Mouse (Mus musculus): ENCODE results near the gene Cln6.
"Not testable (repeated sequence)": the region's sequence is repeated elsewhere in the genome, so short reads cannot be mapped to it uniquely, and the experiment has no call there.

The Cln6 gene

GRCm38 (mm10) chr9:62829877-62830276, 8.7 kb upstream of the Cln6 start:
- no peak for DNase-seq

- DNase-seq = no peak
These were observed 3.7 kb upstream of the Cln6 start for GRCm38 (mm10) chr9:62834906-62835305.

GRCm38 (mm10) chr9:62835705-62836446, 2.7 kb upstream of the Cln6 start:
- DNase-seq = no peak

- no peak for DNase-seq
These were observed 974 bp upstream of the Cln6 start for GRCm38 (mm10) chr9:62837611-62838010.

- DNase-seq = no peak
These were observed 459 bp upstream of the Cln6 start for GRCm38 (mm10) chr9:62838146-62838505.

GRCm38 (mm10) chr9:62839172-62839770, 686 bp downstream of the Cln6 start:
- DNase-seq = peak in 1 of 2 experiments; percentile 45

- no peak for DNase-seq
These were observed 4.9 kb downstream of the Cln6 start for GRCm38 (mm10) chr9:62843356-62844024.

- no peak for DNase-seq
These were observed 5.9 kb downstream of the Cln6 start for GRCm38 (mm10) chr9:62844461-62844860.

GRCm38 (mm10) chr9:62847694-62848093, 9.1 kb downstream of the Cln6 start:
- peak; percentile 91 to 95 for DNase-seq

- DNase-seq = no peak
These were observed 10.1 kb downstream of the Cln6 start for GRCm38 (mm10) chr9:62848641-62849040.

GRCm38 (mm10) chr9:62851571-62851970, 13.0 kb downstream of the Cln6 start:
- DNase-seq = no peak

- no peak for DNase-seq
These were observed 15.9 kb downstream of the Cln6 start for GRCm38 (mm10) chr9:62854483-62854882.

- DNase-seq = no peak
These were observed 18.6 kb downstream of the Cln6 start for GRCm38 (mm10) chr9:62857216-62857615.

GRCm38 (mm10) chr9:62857719-62858261, 19.2 kb downstream of the Cln6 start, which contains the start of gene Calml4:
Calml4 (plus strand) TSS chr9:62858080.
- DNase-seq = peak; percentile 69 to 81

GRCm38 (mm10) chr9:62858266-62859019, 19.9 kb downstream of the Cln6 start:
- DNase-seq = no peak

- not testable (repeated sequence) for DNase-seq
These were observed 21.5 kb downstream of the Cln6 start for GRCm38 (mm10) chr9:62860102-62860501.

GRCm38 (mm10) chr9:62860866-62861265, 22.3 kb downstream of the Cln6 start:
- peak; percentile 37 to 39 for DNase-seq

- DNase-seq = not testable (repeated sequence)
These were observed 30.7 kb downstream of the Cln6 start for GRCm38 (mm10) chr9:62869236-62869635.

GRCm38 (mm10) chr9:62870728-62871127, 32.1 kb downstream of the Cln6 start:
- no peak for DNase-seq

- no peak for DNase-seq
These were observed 38.5 kb downstream of the Cln6 start for GRCm38 (mm10) chr9:62876966-62877616.

- no peak for DNase-seq
These were observed 39.2 kb downstream of the Cln6 start for GRCm38 (mm10) chr9:62877825-62878224.

GRCm38 (mm10) chr9:62881871-62882270, 43.3 kb downstream of the Cln6 start:
- DNase-seq = peak; percentile 58 to 64
